Mouse (Mus musculus): ENCODE data around the gene Srpr.

GRCm38 (mm10) chr9:35267146-35267975, 67.4 kb downstream of the Srpr start, which contains the start of the genes Fam118b and Rpusd4:
- no peak for TF ChIP-seq CTCF (IDR thresholded peaks at IDR 0.05; ENCODE audit: low read depth, low read length)
- TF ChIP-seq POLR2A (IDR thresholded peaks at IDR 0.05; ENCODE audit: insufficient read depth, low read length), result peak; percentile 86
- peak; percentile 66; the same call in 1 of the 2 replicates for TF ChIP-seq EP300 (IDR thresholded peaks at IDR 0.05; ENCODE audit: insufficient read depth, low read depth, low read length)

All from ES-Bruce4 (cell line).